Mouse (Mus musculus): ENCODE data around the gene Cdh13. TPM values are rescaled to one million over a fixed set of nuclear protein-coding genes. Genes with fewer than 3 reads are reported as not detected.
A peak's percentile ranks its signal among the peaks of the same experiment; 100 is the strongest.

The Cdh13 gene
- total RNA-seq, 2 experiments from 2014 or later: 5.9 to 12.6 TPM

- no peak for DNase-seq (ENCODE audit: low spot score in 2 of 2)
These were observed 378.7 kb downstream of the Cdh13 start for GRCm38 (mm10) chr8:118662001-118662829.

- no peak for DNase-seq (ENCODE audit: low spot score in 2 of 2)
These were observed 381.5 kb downstream of the Cdh13 start for GRCm38 (mm10) chr8:118665081-118665480.

- no peak for DNase-seq (ENCODE audit: low spot score in 2 of 2)
These were observed 384.2 kb downstream of the Cdh13 start for GRCm38 (mm10) chr8:118667736-118668135.

- DNase-seq (ENCODE audit: low spot score in 2 of 2): no peak
These were observed 392.7 kb downstream of the Cdh13 start for GRCm38 (mm10) chr8:118676233-118676632.

GRCm38 (mm10) chr8:118679347-118679746 lies 395.8 kb downstream of the Cdh13 start:
- DNase-seq (ENCODE audit: low spot score in 2 of 2): no peak

- DNase-seq (ENCODE audit: low spot score in 2 of 2): no peak
These were observed 399.9 kb downstream of the Cdh13 start for GRCm38 (mm10) chr8:118683386-118683785.

- DNase-seq (ENCODE audit: low spot score in 2 of 2): no peak
These were observed 402.3 kb downstream of the Cdh13 start for GRCm38 (mm10) chr8:118685863-118686262.

- DNase-seq (ENCODE audit: low spot score in 2 of 2): no peak
These were observed 406.3 kb downstream of the Cdh13 start for GRCm38 (mm10) chr8:118689849-118690248.

GRCm38 (mm10) chr8:118701312-118701880 lies 417.9 kb downstream of the Cdh13 start:
- DNase-seq (ENCODE audit: low spot score in 2 of 2): peak in 1 of 2 experiments; percentile 11

- no peak for DNase-seq (ENCODE audit: low spot score in 2 of 2)
These were observed 425.8 kb downstream of the Cdh13 start for GRCm38 (mm10) chr8:118709366-118709765.

- no peak for DNase-seq (ENCODE audit: low spot score in 2 of 2)
These were observed 428.1 kb downstream of the Cdh13 start for GRCm38 (mm10) chr8:118711631-118712030.

GRCm38 (mm10) chr8:118713111-118713510 lies 429.6 kb downstream of the Cdh13 start:
- DNase-seq (ENCODE audit: low spot score in 2 of 2): no peak

GRCm38 (mm10) chr8:118713596-118713995 lies 430.1 kb downstream of the Cdh13 start:
- DNase-seq (ENCODE audit: low spot score in 2 of 2): no peak

- no peak for DNase-seq (ENCODE audit: low spot score in 2 of 2)
These were observed 439.4 kb downstream of the Cdh13 start for GRCm38 (mm10) chr8:118722896-118723295.

- DNase-seq (ENCODE audit: low spot score in 2 of 2): no peak
These were observed 442.1 kb downstream of the Cdh13 start for GRCm38 (mm10) chr8:118725651-118726050.

GRCm38 (mm10) chr8:118741781-118742180 lies 458.2 kb downstream of the Cdh13 start:
- no peak for DNase-seq (ENCODE audit: low spot score in 2 of 2)

GRCm38 (mm10) chr8:118744991-118745390 lies 461.5 kb downstream of the Cdh13 start:
- DNase-seq (ENCODE audit: low spot score in 2 of 2): no peak

- DNase-seq (ENCODE audit: low spot score in 2 of 2): no peak
These were observed 464.6 kb downstream of the Cdh13 start for GRCm38 (mm10) chr8:118748041-118748604.

GRCm38 (mm10) chr8:118749191-118749590 lies 465.7 kb downstream of the Cdh13 start:
- DNase-seq (ENCODE audit: low spot score in 2 of 2): no peak

- DNase-seq (ENCODE audit: low spot score in 2 of 2): no peak
These were observed 466.3 kb downstream of the Cdh13 start for GRCm38 (mm10) chr8:118749786-118750185.

- DNase-seq (ENCODE audit: low spot score in 2 of 2): no peak
These were observed 470.2 kb downstream of the Cdh13 start for GRCm38 (mm10) chr8:118753710-118754109.

GRCm38 (mm10) chr8:118754119-118754518 lies 470.6 kb downstream of the Cdh13 start:
- no peak for DNase-seq (ENCODE audit: low spot score in 2 of 2)
